Mouse (Mus musculus) limb, embryonic 14.5 days (tissue): Measurements from ENCODE around the gene Fstl3. TPM values are rescaled to one million over a fixed set of nuclear protein-coding genes. Genes with fewer than 3 reads are reported as not detected.

Experiments
- ATAC-seq: fragments of 200-750 bp; cut with Nextera tagmentation; 2 replicates; pipeline ENCODE4 v1.8.0; 2017; ENCODE audit warnings: low read depth, moderate number of reproducible peaks, moderate TSS enrichment; ENCODE audit not compliant: low FRiP score
- DNase-seq: peaks from one replicate; pipeline ENCODE4 v3.0.0-alpha.2; 2015; ENCODE audit warnings: low spot score
- H3K27ac ChIP-seq: fragments of 300-500 bp; sonication (generic); replicated peaks from 2 replicates; pipeline ENCODE4 v1.5.1; 2014; ENCODE audit warnings: low read depth, mild to moderate bottlenecking, low read length, moderate library complexity, mixed read lengths
- H3K27me3 ChIP-seq: fragments of 300-500 bp; sonication (generic); 2 replicates; pipeline ENCODE4 v1.6.1; 2014; ENCODE audit warnings: low read length, mixed read lengths; ENCODE audit not compliant: control insufficient read depth, insufficient read depth
- H3K36me3 ChIP-seq: fragments of 300-500 bp; sonication (generic); 2 replicates; pipeline ENCODE4 v1.6.1; 2014; ENCODE audit warnings: mild to moderate bottlenecking, low read length, moderate library complexity, mixed read lengths; ENCODE audit not compliant: control insufficient read depth, insufficient read depth
- H3K4me1 ChIP-seq: fragments of 300-500 bp; sonication (generic); 2 replicates; pipeline ENCODE4 v1.6.1; 2014; ENCODE audit warnings: antibody characterized with exemption, low read length, mixed read lengths; ENCODE audit not compliant: control insufficient read depth, insufficient read depth
- H3K4me2 ChIP-seq: fragments of 300-500 bp; sonication (generic); replicated peaks from 2 replicates; pipeline ENCODE4 v1.6.1; 2014; ENCODE audit warnings: low read depth, mild to moderate bottlenecking, low read length, moderate library complexity; ENCODE audit not compliant: severe bottlenecking
- H3K4me3 ChIP-seq: fragments of 300-500 bp; sonication (generic); replicated peaks from 2 replicates; pipeline ENCODE4 v1.5.1; 2014; ENCODE audit warnings: low read length
- H3K9ac ChIP-seq: fragments of 300-500 bp; sonication (generic); 2 replicates; pipeline ENCODE4 v1.6.1; 2014; ENCODE audit warnings: mild to moderate bottlenecking, low read depth, low read length, moderate library complexity; ENCODE audit not compliant: severe bottlenecking
- H3K9me3 ChIP-seq: fragments of 300-500 bp; sonication (generic); 2 replicates; pipeline ENCODE4 v1.6.1; 2016; ENCODE audit warnings: low read length; ENCODE audit not compliant: control insufficient read depth
- POLR2A ChIP-seq: fragments of 200-500 bp; IDR thresholded peaks from 2 replicates; pipeline ENCODE4 v1.8.0; 2012; ENCODE audit warnings: inconsistent platforms, mild to moderate bottlenecking, moderate library complexity, borderline replicate concordance; ENCODE audit not compliant: insufficient read depth, insufficient read length; ENCODE audit errors: extremely low read depth
- WGBS: fragments of 180-500 bp; shearing (Covaris S2); extraction: QIAGEN DNeasy Blood & Tissue Kit; methylation state at CpG from one replicate; pipeline ENCODE4 v1.1.7; 2014; 5-methylcytosine and 5-hydroxymethylcytosine counted together
- polyA plus RNA-seq, 2 experiments: library from polyadenylated mRNA; depleted of rRNA in 1 of 2; stranded (reverse) in 1 of 2; unstranded in 1 of 2; fragments of >200 nt; fragmentation: Nextera tagmentation in 1 of 2; extraction: Ambion mirVana in 1 of 2; gene quantifications; 2 replicates each; pipeline versions ENCODE4 v1.2.1 to v1.2.3; 2012 to 2014

Gene Fstl3
- polyA plus RNA-seq, 2 experiments, result 9.0 to 11.6 TPM

GRCm38 (mm10) chr10:79768400-79768799, 8.7 kb upstream of the Fstl3 start:
- 1% methylated on average over 5 of the region's 5 CpGs for WGBS
- H3K9ac ChIP-seq, result no peak overlapping the region
- no peaks in the 10 kb centered on the region for H3K9me3 ChIP-seq
- no peaks in the 10 kb centered on the region for H3K27me3 ChIP-seq
- peaks cover 15% of the 10 kb centered on the region for H3K4me1 ChIP-seq
- peak overlapping the region; percentile 67; the same call in 1 of the 2 replicates for H3K4me2 ChIP-seq
- peak; percentile 64 for DNase-seq
- H3K36me3 ChIP-seq, result 0 out of 2 replicates have a peak, but pooled peaks cover 4% of the 10 kb centered on the region
- ATAC-seq, result no peak
- no peak for TF ChIP-seq POLR2A
- no peak overlapping the region for H3K27ac ChIP-seq
- no peak overlapping the region for H3K4me3 ChIP-seq

GRCm38 (mm10) chr10:79769329-79769728, 7.7 kb upstream of the Fstl3 start:
- Histone ChIP-seq H3K4me2 (no peak overlapping the region), H3K4me3 (no peak overlapping the region), H3K27ac (no peak overlapping the region), H3K4me1 (peaks cover 15% of the 10 kb centered on the region), H3K27me3 (no peaks in the 10 kb centered on the region), H3K36me3 (0 out of 2 replicates have a peak, but pooled peaks cover 4% of the 10 kb centered on the region), H3K9ac (no peak overlapping the region), H3K9me3 (no peaks in the 10 kb centered on the region)
- ATAC-seq (no peak), DNase-seq (no peak)
- WGBS, result 38% methylated on average over 4 of the region's 4 CpGs
- TF ChIP-seq POLR2A, result no peak

GRCm38 (mm10) chr10:79772320-79772719, 4.8 kb upstream of the Fstl3 start:
- DNase-seq (no peak), ATAC-seq (no peak)
- no peak overlapping the region for H3K4me2 ChIP-seq
- H3K4me3 ChIP-seq, result no peak overlapping the region
- no peaks in the 10 kb centered on the region for H3K27me3 ChIP-seq
- 71% methylated on average over 3 of the region's 3 CpGs for WGBS
- H3K9ac ChIP-seq, result no peak overlapping the region
- H3K4me1 ChIP-seq, result peaks cover 11% of the 10 kb centered on the region; the same call in 1 of the 2 replicates
- no peaks in the 10 kb centered on the region for H3K36me3 ChIP-seq
- no peak for TF ChIP-seq POLR2A
- no peak overlapping the region for H3K27ac ChIP-seq
- no peaks in the 10 kb centered on the region for H3K9me3 ChIP-seq

- Histone ChIP-seq H3K4me2 (no peak overlapping the region), H3K27me3 (no peaks in the 10 kb centered on the region), H3K27ac (no peak overlapping the region), H3K4me3 (no peak overlapping the region), H3K9me3 (no peaks in the 10 kb centered on the region), H3K36me3 (no peaks in the 10 kb centered on the region), H3K9ac (no peak overlapping the region), H3K4me1 (peaks cover 15% of the 10 kb centered on the region)
- DNase-seq (no peak), ATAC-seq (no peak)
- WGBS, result 90% methylated on average over 2 of the region's 2 CpGs
- no peak for TF ChIP-seq POLR2A
Measured at GRCm38 (mm10) chr10:79773208-79773607, 3.9 kb upstream of the Fstl3 start.

- no peaks in the 10 kb centered on the region for H3K27me3 ChIP-seq
- no peaks in the 10 kb centered on the region for H3K36me3 ChIP-seq
- DNase-seq, result no peak
- ATAC-seq, result no peak
- H3K9me3 ChIP-seq, result no peaks in the 10 kb centered on the region
- no peak overlapping the region for H3K4me2 ChIP-seq
- H3K4me1 ChIP-seq, result peaks cover 15% of the 10 kb centered on the region
- H3K9ac ChIP-seq, result no peak overlapping the region
- no peak overlapping the region for H3K27ac ChIP-seq
- no peak overlapping the region for H3K4me3 ChIP-seq
- WGBS, result 72% methylated on average over 5 of the region's 5 CpGs
- no peak for TF ChIP-seq POLR2A
Measured at GRCm38 (mm10) chr10:79774486-79775279, 2.4 kb upstream of the Fstl3 start.
